Mouse (Mus musculus) embryo, embryonic 9.5 days (tissue): ENCODE measurements at regions not wholly inside any gene's neighbourhood (a gene's known extent, or its start where the extent isn't known, plus 50 kb on each side); places are given as distances from the start of the nearest gene placed in this dataset.

Source experiments
- DNase-seq: peaks from one replicate; pipeline ENCODE4 v3.0.0-alpha.2; 2017; ENCODE audit errors: extremely low spot score

GRCm38 (mm10) chr1:77568081-77568480 lies 53.2 kb upstream of the Epha4 start:
- no peak for DNase-seq

- no peak for DNase-seq
Measured at GRCm38 (mm10) chr1:77567657-77568056, 52.8 kb upstream of the Epha4 start.
